Mouse (Mus musculus) cortical plate, adult 2 months (tissue): ENCODE data around the gene Jchain.

Experiments
- CTCF ChIP-seq: fragments of 200-500 bp; IDR thresholded peaks from 2 replicates; pipeline ENCODE4 v1.5.1; 2011; ENCODE audit warnings: mild to moderate bottlenecking, control low read depth, low read length; ENCODE audit not compliant: insufficient read depth; ENCODE audit errors: extremely low read depth
- POLR2A ChIP-seq: fragments of 200-500 bp; IDR thresholded peaks from 2 replicates; pipeline ENCODE4 v1.6.1; 2011; ENCODE audit warnings: mild to moderate bottlenecking, low read length, control low read depth; ENCODE audit not compliant: insufficient read depth; ENCODE audit errors: extremely low read depth

DNA sequence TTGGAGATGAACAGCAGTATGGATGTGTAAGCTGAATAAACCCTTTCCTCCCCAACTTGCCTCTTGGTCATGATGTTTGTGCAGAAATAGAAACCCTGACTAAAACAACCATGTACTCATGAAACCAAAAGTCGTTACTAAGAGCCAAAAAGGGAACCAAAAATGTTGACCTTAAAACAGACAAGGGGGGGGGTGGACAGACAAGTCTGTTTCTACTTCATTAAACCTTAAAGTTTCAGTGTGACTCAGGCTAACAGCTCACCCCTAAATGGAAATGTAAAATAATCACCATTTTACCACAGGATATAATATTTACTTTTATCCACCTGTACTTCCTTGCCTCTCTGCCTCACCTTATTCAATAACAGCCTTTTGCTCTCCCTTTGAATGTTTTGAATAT lies 19.1 kb downstream of the Jchain start:
- no peak for TF ChIP-seq CTCF
- TF ChIP-seq POLR2A: no peak
